Mouse (Mus musculus) cerebellum, adult 9-10 months (tissue): ENCODE data around the gene Samd4.

Experiments used
- DNase-seq: peaks from one replicate; pipeline ENCODE4 v3.0.0; 2022

Samd4 gene

GRCm38 (mm10) chr14:47000786-47001761 lies 118.4 kb downstream of the Samd4 start:
- DNase-seq = no peak

DNA sequence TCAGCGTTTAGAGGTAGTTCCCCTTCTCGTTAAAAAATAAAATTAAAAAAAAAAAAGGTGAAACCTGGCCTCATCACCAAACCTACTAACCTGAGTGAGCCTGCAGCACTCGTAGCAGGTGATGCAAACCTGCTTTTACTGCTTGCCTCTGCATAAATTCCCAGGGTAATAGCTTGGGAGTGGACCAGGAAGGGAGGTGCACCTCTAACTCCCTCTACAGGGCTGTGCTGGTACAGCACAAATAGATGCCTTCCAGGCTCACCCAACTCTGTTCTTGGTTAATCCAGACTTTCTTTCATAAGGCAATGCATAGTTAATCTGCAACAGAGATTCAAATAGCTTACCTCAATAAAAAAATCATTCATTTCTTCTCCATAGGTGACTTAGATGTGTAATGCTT lies 121.5 kb downstream of the Samd4 start:
- DNase-seq = peak; percentile 55

GRCm38 (mm10) chr14:47011171-47012139 lies 128.8 kb downstream of the Samd4 start:
- no peak for DNase-seq

- no peak for DNase-seq
These were observed 133.0 kb downstream of the Samd4 start for GRCm38 (mm10) chr14:47015618-47016017.

DNA sequence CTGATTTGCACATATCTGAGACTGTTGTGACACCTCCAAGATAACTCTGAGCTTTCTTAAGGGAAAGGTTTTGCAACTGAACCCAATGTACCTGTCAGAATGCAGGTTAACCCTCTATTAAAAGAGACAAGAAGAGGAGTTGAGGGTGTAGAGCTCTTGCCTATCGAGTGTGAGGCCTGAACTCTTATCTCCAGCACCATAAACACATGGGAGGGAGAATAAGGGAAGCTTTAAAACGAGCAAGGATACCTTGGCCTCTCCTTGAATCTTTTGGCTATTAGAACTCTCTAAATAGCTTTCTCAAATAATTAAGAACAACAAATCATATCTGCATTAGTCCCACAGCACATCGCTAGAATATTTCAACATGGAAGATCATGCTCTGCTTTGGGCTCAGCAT lies 135.0 kb downstream of the Samd4 start:
- no peak for DNase-seq

- DNase-seq = no peak
These were observed 138.2 kb downstream of the Samd4 start for GRCm38 (mm10) chr14:47020886-47021285.

GRCm38 (mm10) chr14:47023529-47023928 lies 140.9 kb downstream of the Samd4 start:
- DNase-seq = no peak

- DNase-seq = no peak
These were observed 144.9 kb downstream of the Samd4 start for GRCm38 (mm10) chr14:47027431-47028118.

DNA sequence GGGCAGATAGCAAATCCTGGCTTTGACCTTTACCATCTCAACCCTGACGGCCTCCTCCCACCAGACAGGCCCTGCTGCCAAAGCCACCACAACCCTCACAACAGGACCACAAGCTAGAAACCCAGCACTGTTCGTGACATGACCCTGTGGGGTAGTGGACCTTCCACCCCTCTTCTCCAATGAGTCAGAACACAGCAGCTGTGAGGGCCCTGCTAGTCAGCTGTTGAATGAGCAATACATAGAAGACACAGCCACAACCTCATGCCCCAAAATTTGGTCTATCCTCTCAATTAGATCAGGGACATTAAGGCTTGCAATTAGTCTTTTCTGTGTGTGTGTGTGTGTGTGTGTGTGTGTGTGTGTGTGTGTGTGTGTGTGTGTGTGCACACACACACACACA lies 148.9 kb downstream of the Samd4 start:
- DNase-seq = no peak

GRCm38 (mm10) chr14:47032140-47032539 lies 149.5 kb downstream of the Samd4 start:
- no peak for DNase-seq

GRCm38 (mm10) chr14:47033423-47033822 lies 150.8 kb downstream of the Samd4 start:
- DNase-seq = no peak

- no peak for DNase-seq
These were observed 159.0 kb downstream of the Samd4 start for GRCm38 (mm10) chr14:47041699-47042098.

- DNase-seq = no peak
These were observed 166.4 kb downstream of the Samd4 start for GRCm38 (mm10) chr14:47049051-47049450.

- no peak for DNase-seq
These were observed 169.3 kb downstream of the Samd4 start for GRCm38 (mm10) chr14:47051743-47052610.

GRCm38 (mm10) chr14:47053101-47053500 lies 170.4 kb downstream of the Samd4 start:
- no peak for DNase-seq

GRCm38 (mm10) chr14:47053824-47054223 lies 171.2 kb downstream of the Samd4 start:
- DNase-seq = no peak

- no peak for DNase-seq
These were observed 176.3 kb downstream of the Samd4 start for GRCm38 (mm10) chr14:47058969-47059368.

DNA sequence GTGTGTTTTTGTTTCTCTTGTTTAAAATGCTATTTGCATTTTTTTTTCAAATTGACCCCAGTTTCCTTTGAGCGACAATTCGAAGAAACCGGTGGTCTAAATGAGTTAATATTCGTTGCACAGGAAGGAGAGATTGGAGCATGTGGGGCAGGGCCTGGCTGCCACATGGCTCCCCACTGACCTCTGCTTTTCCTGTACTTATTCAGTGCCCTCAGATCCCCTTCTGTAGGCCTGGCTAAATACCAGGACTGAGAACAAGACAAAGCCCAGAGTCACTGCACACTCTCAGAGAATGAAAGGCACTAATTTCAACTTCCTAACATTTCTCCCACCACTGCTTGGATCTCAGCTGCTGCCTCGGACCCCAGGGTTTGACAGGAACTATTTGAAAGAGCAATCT lies 182.4 kb downstream of the Samd4 start:
- no peak for DNase-seq

DNA sequence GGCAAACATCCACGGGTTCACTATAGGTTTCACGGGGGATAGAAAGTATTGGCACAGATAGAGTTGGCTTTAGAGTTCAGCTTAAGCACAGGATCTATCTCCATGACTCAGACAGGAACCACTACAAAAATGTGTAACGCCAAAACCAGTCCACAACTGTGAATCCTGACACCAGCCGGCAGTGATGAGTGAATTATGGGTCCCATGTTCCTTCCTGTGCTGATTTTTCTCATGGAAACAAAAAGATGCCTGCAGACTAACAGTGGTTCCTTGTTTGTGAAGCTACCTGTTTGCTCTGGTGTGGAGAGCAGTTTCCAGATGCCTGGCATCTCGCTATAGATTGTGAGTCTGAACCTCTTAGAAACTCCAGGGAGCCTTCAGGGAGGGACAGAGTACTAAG lies 184.2 kb downstream of the Samd4 start:
- DNase-seq = no peak

DNA sequence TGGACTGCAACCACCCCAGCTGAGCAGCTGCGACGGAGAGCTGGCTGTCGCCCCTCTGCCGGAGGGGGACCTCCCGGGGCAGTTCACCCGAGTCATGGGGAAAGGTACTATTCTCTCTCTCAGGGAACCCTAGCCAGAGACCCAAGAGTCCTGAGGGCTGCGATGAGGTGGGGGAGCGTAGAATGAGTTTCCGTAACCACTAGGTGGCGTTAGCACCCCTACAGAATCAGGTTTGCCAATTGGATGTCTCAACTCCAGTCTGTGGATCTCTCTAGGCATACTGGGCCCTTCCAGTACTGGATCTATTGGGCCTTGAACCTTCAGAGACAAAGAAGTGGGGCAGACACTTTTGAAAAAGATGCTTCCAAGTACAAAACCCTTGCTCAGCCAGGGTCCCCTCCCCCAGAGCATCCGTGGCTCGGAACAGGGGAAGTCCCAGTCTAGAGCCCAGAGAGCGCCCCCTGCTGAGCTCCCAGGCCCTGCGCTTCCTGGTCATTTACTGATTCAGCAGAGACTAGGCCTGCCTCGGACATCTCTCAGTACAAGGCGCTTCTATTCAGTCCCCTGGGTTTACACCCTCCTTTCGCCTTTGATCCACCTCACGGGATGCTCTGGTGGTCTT lies 191.5 kb downstream of the Samd4 start:
- DNase-seq = no peak

DNA sequence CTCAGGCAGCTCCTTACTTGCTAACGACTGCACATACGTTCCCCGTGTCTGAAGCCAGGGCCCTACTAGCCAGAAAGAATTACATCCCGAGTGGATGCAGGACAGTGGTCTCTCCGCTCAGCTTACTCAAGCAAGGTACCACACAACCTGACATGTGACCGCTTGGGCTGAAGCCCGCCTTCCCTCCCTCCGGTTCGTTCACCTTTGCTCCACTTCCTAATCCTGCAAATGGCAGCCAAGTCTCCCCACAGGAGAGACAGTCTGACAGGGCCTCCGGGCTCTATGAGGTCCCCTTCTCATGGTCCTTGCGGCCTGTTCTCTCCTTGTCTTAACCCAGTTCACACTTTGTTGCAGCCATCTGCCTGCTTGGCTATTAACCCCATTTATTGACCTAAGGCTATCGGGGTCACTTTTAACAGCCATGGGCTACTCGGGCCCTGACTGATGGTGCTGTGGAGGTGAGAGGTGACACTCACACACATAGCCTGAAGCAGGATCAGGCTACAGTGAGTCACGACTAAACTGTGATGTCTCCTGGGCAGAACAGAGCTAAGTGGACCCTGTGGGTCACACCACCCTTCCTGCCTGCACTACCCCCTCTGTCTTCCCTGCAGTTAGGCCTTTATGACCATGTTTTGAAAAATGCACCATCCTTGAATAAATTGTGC lies 192.5 kb downstream of the Samd4 start:
- DNase-seq = no peak
